Mouse (Mus musculus): Measurements from ENCODE around the gene Slc7a5.
A peak's percentile ranks its signal among the peaks of the same experiment; 100 is the strongest.

The Slc7a5 gene

GRCm38 (mm10) chr8:121909148-121909541 lies 1.7 kb upstream of the Slc7a5 start:
- no peak for DNase-seq (ENCODE audit: inconsistent age in 2 of 2, low spot score in 1 of 2)

GRCm38 (mm10) chr8:121908378-121909147 lies 1.1 kb upstream of the Slc7a5 start:
- DNase-seq (ENCODE audit: inconsistent age in 2 of 2, low spot score in 1 of 2): no peak

DNA sequence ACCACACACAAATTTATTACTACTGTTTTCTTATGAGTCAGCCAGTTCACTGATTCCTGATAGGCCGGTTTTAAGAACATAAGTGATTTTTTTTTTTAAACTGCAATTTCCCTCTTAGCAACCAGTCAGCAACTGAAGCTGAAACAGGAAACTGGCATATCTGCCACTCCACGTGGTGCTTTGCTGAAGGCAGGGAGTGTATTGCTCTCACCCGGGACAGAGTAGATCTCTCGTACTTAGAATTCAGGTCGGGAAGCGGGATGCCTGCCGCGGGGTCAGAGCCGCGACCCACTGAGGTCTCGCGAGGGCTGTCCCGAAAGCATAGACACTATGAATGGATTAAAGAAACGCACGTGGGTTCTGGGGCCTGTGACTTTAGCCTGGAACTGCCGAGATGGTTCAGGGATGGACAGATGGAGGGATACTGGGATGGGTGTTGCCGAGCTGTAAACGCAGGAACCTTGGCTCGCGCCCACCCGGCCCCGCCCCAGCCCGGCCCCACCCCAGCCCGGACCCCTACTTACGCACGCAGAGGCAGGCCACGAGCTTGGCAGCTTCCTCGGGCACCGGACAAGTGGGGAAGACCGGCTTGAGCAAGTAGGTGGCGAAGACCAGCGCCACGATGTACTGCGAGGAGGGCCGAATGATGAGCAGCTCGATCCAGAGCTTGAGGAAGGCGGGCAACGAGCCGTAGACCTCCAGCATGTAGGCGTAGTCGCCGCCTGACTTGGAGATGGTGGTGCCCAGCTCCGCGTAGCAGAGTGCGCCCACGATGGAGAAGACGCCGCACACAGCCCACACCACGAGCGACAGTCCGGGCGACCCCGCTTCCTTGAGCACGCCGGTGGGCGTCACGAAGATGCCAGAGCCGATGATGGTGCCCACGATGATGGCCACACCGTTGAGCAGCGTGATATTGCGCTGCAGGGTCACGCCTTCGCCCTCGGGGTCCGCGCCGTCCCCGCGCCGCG lies 667 bp downstream of the Slc7a5 start:
- DNase-seq (ENCODE audit: inconsistent age in 2 of 2, low spot score in 1 of 2): peak; percentile 57 to 82

GRCm38 (mm10) chr8:121905864-121906263 lies 1.6 kb downstream of the Slc7a5 start:
- peak in 1 of 2 experiments; percentile 52 for DNase-seq (ENCODE audit: inconsistent age in 2 of 2, low spot score in 1 of 2)

DNA sequence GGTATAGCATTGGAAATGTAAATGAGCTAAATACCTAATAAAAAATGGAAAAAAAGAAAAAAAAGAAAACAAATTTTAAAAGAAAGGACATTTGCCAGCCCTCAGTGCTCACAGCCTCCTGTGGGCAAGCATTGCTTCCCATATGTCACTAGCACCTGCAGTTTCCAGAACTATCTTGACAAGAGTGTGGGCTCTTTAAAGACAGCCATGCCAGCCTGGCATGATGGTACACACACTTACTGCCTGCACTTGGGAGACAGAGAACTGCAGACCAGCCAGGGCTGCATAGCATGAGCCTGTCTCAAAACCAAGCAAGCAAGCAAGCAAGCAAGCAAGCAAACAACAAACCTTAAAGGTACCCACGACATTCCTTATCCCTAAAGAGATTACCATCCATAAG lies 2.1 kb downstream of the Slc7a5 start:
- no peak for DNase-seq (ENCODE audit: inconsistent age in 2 of 2, low spot score in 1 of 2)

DNA sequence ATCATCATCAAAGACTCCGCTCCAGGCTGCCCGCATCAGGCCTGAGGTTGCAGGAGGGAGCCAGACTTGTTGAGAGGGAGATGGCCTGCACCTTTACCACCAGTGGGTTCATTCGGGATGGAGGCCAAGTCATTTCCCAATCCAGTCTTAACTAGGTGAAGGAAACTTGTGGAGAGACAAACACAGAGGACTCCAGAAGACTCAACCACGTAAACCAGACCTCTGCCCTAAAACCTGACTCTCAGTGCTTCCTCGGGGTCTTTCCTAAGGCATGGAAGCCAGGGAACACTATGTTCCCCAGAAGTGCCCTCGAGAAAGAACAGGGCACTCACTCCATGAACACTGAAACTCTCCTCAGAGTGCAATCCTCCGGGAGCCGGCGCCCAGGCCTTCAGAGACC lies 2.5 kb downstream of the Slc7a5 start:
- DNase-seq (ENCODE audit: inconsistent age in 2 of 2, low spot score in 1 of 2): peak; percentile 48 to 49

- DNase-seq (ENCODE audit: inconsistent age in 2 of 2, low spot score in 1 of 2): peak in 1 of 2 experiments; percentile 36
Measured at GRCm38 (mm10) chr8:121903977-121904376, 3.5 kb downstream of the Slc7a5 start.

GRCm38 (mm10) chr8:121901498-121902236 lies 5.8 kb downstream of the Slc7a5 start:
- DNase-seq (ENCODE audit: inconsistent age in 2 of 2, low spot score in 1 of 2): peak; percentile 88 to 94

GRCm38 (mm10) chr8:121899180-121900044 lies 8.1 kb downstream of the Slc7a5 start:
- DNase-seq (ENCODE audit: inconsistent age in 2 of 2, low spot score in 1 of 2): peak in 1 of 2 experiments; percentile 45

GRCm38 (mm10) chr8:121898401-121898931 lies 9.0 kb downstream of the Slc7a5 start:
- DNase-seq (ENCODE audit: inconsistent age in 2 of 2, low spot score in 1 of 2): peak; percentile 89 to 95

DNA sequence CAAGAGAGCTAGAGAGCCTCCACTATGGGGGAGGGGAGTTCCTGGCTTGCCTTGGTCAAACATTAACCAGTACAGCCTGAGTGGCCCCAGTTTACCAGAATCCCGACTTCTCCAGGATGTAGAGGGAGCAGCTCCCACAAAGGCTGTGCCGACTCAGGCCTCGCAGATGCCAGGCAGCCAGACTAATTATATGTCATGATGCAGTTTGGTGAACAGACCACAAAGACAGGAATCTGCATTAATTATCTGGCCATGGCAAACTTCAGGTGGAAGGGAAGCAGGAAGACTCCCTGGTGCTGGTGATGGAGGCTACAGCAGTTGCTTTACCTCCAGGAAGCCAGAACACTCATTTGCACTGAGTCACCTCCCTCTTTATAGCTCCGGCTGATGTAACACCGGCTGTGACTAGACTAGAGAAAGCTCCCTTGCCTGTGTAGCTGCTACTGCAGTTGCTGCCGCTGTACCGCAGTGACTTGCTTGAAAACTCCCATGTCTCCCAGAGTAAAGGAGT lies 9.6 kb downstream of the Slc7a5 start:
- peak; percentile 71 to 87 for DNase-seq (ENCODE audit: inconsistent age in 2 of 2, low spot score in 1 of 2)

- DNase-seq (ENCODE audit: inconsistent age in 2 of 2, low spot score in 1 of 2): no peak
Measured at GRCm38 (mm10) chr8:121897205-121897604, 10.3 kb downstream of the Slc7a5 start.

DNA sequence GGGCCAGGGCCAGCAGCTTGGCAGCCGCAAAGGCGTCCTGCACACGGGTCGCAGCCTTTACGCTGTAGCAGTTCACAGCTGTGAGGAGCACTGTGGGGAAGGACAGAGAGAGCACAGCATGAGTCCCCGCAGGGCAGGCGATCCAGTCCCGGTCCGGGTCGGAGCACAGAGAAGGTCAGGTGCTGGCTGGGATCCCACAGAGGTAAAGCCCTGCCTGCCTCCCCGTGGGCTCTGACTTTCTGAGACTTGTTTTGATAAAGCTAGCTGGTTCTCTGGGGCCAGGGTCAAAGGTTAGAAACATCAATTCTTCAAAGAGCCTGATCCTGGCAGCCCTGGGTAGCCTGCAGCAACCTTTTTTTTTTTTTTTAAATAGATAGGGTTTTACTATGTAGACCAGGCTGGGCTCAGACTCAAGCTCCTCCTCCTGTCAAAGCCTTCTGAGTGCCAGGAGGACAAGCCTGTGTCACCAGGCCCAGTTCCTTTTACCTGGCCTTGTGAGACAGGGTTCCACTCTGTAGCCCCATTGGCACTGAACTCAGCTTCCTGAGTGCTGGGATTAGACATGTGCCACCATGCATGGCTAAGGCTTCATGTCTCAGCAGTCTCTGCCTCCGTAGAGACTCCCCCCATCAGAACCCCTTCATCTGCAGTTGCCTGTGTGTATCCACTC lies 10.9 kb downstream of the Slc7a5 start:
- peak; percentile 42 to 71 for DNase-seq (ENCODE audit: inconsistent age in 2 of 2, low spot score in 1 of 2)

DNA sequence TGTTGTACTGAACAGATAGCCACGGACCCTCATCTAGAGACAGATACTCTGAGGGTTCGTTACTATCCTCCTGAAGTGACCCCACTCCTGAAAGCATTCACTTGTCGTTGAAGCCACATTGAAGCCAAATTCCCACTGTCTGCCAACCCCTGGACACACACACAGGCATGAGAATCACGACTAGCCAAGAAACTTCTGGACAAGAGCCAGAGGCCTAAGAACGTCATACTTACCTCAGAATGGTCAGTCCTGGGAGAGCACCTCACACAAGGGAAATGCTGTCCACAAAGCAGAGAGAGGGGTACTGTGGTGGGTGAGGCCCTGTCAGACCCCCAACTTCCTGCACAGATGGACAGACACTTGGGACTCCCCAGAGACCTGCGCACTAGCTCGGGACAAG lies 11.6 kb downstream of the Slc7a5 start:
- DNase-seq (ENCODE audit: inconsistent age in 2 of 2, low spot score in 1 of 2): no peak

DNA sequence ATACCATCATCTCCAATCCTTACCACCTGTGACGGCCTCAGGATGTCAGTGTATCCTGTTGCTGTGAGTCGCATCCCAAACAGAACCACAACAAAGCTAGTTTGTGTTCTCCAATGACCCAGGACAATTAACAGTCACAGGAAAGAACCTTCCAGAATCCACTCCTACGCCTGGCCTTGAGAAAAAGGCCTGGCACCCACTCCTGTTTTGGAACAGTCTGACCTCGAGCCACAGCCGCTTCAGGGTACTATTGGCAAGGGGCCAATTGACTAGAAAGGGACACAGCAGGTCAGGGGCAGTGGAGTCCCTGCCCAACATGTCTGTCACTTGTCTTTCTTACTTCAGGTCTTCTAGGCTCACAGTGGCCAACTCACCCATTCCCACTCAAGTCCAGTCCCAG lies 14.6 kb downstream of the Slc7a5 start:
- DNase-seq (ENCODE audit: inconsistent age in 2 of 2, low spot score in 1 of 2): peak; percentile 78 to 87

DNA sequence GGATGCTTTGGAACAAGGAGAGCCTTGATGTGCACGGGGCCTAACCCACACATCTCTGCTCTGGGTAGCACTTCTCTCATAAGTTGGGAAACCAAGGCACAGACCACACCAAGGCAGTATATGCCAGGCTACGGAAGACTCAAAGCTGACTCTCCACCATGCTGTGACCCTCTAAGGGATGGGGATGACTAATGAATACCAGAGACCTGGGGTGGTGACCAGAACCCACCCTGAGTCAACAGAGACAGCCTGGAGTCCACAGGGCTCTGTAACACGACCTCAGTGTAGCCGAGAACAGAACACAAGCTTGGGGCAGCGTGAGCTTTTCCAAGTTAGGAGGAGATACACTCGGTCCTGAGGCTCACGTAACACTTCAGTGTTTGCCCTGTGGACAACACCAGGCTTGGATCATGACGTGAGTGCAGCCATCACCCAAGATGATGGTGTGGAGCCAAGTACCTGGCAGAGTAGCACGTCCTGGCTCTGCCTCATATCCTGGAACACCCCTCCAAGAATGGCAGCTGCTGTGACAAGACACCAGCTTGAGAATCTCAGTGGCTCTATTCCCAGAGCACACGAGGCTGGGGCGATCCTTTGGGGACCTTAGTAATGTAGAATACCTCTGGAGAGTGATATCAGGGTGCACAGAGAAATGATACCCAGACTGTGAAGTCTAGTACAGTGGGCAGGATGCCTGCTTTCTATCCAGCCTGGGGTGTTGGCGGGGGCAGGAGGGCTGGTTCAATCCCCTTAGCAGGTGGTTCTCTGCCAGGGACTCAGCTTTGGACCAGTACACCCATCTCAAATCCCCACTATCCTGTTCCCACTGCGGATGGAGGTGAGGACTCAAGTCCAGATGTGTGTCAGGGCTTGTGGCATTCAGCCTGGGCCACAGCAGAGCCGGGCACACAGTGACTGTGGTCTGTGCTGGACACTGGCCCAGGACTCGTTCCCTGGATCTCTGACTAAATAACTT lies 17.4 kb downstream of the Slc7a5 start:
- no peak for DNase-seq (ENCODE audit: inconsistent age in 2 of 2, low spot score in 1 of 2)

- DNase-seq (ENCODE audit: inconsistent age in 2 of 2, low spot score in 1 of 2): peak; percentile 72 to 84
Measured at GRCm38 (mm10) chr8:121889317-121889716, 18.2 kb downstream of the Slc7a5 start.

- DNase-seq (ENCODE audit: inconsistent age in 2 of 2, low spot score in 1 of 2): no peak
Measured at GRCm38 (mm10) chr8:121887547-121887946, 19.9 kb downstream of the Slc7a5 start.
